In the genomic region with DNA sequence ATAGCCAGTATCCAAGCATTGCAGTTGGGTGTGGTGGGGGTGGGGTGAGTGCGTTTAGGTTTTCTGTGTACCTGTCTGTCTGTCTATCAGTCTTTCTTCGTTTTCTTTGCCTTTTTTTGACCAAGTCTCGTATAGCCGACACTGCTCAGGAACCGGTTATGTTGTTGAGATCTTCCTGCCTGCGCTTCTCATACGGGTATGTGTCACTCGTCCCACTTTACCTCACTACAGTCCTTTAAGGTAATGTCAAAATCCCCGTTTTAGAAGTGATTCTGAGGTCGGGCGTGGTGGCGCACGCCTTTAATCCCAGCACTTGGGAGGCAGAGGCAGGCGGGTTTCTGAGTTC, we compare ENCODE assay signal across 7 mouse cellular contexts. TPM values are rescaled to one million over a fixed set of nuclear protein-coding genes. Genes with fewer than 3 reads are reported as not detected.
DNase-seq lines count a peak whose midpoint lies in the region; ATAC-seq lines count a peak whose summit lies in the region.

No protein-coding gene starts in this region.

- ATAC-seq in megakaryocyte, adult 5-6 weeks (ENCODE audit: poor library complexity, severe bottlenecking), result no peak
- no peak; the same call in 1 of the 2 replicates for ATAC-seq in forebrain, embryonic 11.5 days (replicated peaks; ENCODE audit: low FRiP score)
- peak; percentile 64; the same call in 1 of the 2 replicates for ATAC-seq in limb, embryonic 12.5 days (ENCODE audit: insufficient number of reproducible peaks, insufficient read depth, low FRiP score, low TSS enrichment, low read depth)
- no peak; the same call in 1 of the 2 replicates for ATAC-seq in stomach, embryonic 14.5 days (ENCODE audit: insufficient number of reproducible peaks, insufficient read depth, low FRiP score, low read depth)

- peaks cover 20% of the 10 kb centered on the region; the same call in 1 of the 2 replicates for H3K4me1 ChIP-seq in megakaryocyte, embryonic 14.5 days
- H3K4me1 ChIP-seq in forebrain, embryonic 11.5 days (replicated peaks; ENCODE audit: control insufficient read depth, insufficient read depth, low read length), result no peaks in the 10 kb centered on the region
- peaks cover 5% of the 10 kb centered on the region; the same call in 1 of the 2 replicates for H3K4me1 ChIP-seq in limb, embryonic 12.5 days (replicated peaks)
- H3K4me1 ChIP-seq in stomach, embryonic 14.5 days (ENCODE audit: control insufficient read depth, insufficient read depth, low read length), result no peaks in the 10 kb centered on the region

- WGBS in forebrain, embryonic 11.5 days, result 12% methylated on average over 14 of the region's 14 CpGs
- WGBS in limb, embryonic 12.5 days, result 12% methylated on average over 14 of the region's 14 CpGs
- WGBS in stomach, embryonic 14.5 days, result 11% methylated on average over 14 of the region's 14 CpGs

- DNase-seq in forebrain, embryonic 11.5 days (ENCODE audit: low spot score), result no peak
- no peak for DNase-seq in adrenal gland, postnatal 4 days (ENCODE audit: low spot score in 2 of 2)
- no peak for DNase-seq in natural killer cell, adult 2 months (ENCODE audit: low spot score in 2 of 2)

- no peaks in the 10 kb centered on the region for H3K36me3 ChIP-seq in megakaryocyte, embryonic 14.5 days (replicated peaks; ENCODE audit: low read length)
- no peaks in the 10 kb centered on the region for H3K36me3 ChIP-seq in forebrain, embryonic 11.5 days (ENCODE audit: control insufficient read depth, insufficient read depth, low read length)
- H3K36me3 ChIP-seq in limb, embryonic 12.5 days, result no peaks in the 10 kb centered on the region
- H3K36me3 ChIP-seq in stomach, embryonic 14.5 days (ENCODE audit: control insufficient read depth, insufficient read depth, low read length), result no peaks in the 10 kb centered on the region

- H3K9ac ChIP-seq in forebrain, embryonic 11.5 days (ENCODE audit: low read length), result peak overlapping the region; percentile 40
- H3K9ac ChIP-seq in limb, embryonic 12.5 days (replicated peaks), result peak overlapping the region; percentile 61
- no peak overlapping the region for H3K9ac ChIP-seq in stomach, embryonic 14.5 days (replicated peaks; ENCODE audit: low read depth, low read length)

- no peaks in the 10 kb centered on the region for H3K27me3 ChIP-seq in megakaryocyte, embryonic 14.5 days (replicated peaks)
- H3K27me3 ChIP-seq in forebrain, embryonic 11.5 days (ENCODE audit: control insufficient read depth, insufficient read depth, low read length), result no peaks in the 10 kb centered on the region
- H3K27me3 ChIP-seq in limb, embryonic 12.5 days, result no peaks in the 10 kb centered on the region
- H3K27me3 ChIP-seq in stomach, embryonic 14.5 days (ENCODE audit: control insufficient read depth, insufficient read depth, low read length), result no peaks in the 10 kb centered on the region

- no peak overlapping the region; the same call in 1 of the 2 replicates for H3K27ac ChIP-seq in forebrain, embryonic 11.5 days (ENCODE audit: low read depth, low read length)
- no peak overlapping the region for H3K27ac ChIP-seq in limb, embryonic 12.5 days
- H3K27ac ChIP-seq in stomach, embryonic 14.5 days (ENCODE audit: low read length), result no peak overlapping the region

- H3K4me2 ChIP-seq in forebrain, embryonic 11.5 days (ENCODE audit: low read depth, low read length, severe bottlenecking), result peak overlapping the region; percentile 53
- peak overlapping the region; percentile 72 for H3K4me2 ChIP-seq in limb, embryonic 12.5 days
- peak overlapping the region; percentile 48 for H3K4me2 ChIP-seq in stomach, embryonic 14.5 days (replicated peaks; ENCODE audit: low read depth, low read length)

- H3K9me3 ChIP-seq in megakaryocyte, embryonic 14.5 days, result no peaks in the 10 kb centered on the region
- no peaks in the 10 kb centered on the region for H3K9me3 ChIP-seq in forebrain, embryonic 11.5 days (ENCODE audit: control insufficient read depth, low read length)
- no peaks in the 10 kb centered on the region for H3K9me3 ChIP-seq in limb, embryonic 12.5 days
- no peaks in the 10 kb centered on the region for H3K9me3 ChIP-seq in stomach, embryonic 14.5 days (ENCODE audit: control insufficient read depth, low read depth, low read length)

- H3K4me3 ChIP-seq in megakaryocyte, embryonic 14.5 days (replicated peaks), result peak overlapping the region; percentile 96
- peak overlapping the region; percentile 78 for H3K4me3 ChIP-seq in forebrain, embryonic 11.5 days (ENCODE audit: low read depth, low read length)
- peak overlapping the region; percentile 73 for H3K4me3 ChIP-seq in limb, embryonic 12.5 days (replicated peaks)
- H3K4me3 ChIP-seq in stomach, embryonic 14.5 days (ENCODE audit: low read depth, low read length), result peak overlapping the region; percentile 74

RNA-seq across cellular contexts. Expression of a gene that starts 0.6 kb away (rescaled TPM):
- 1.2 TPM in 1 of 2 replicates, not detected in the other for polyA plus RNA-seq in megakaryocyte, embryonic 14.5 days (2012; ENCODE audit: insufficient read depth, low replicate concordance)
- 9.7 and 12.4 TPM in 2 replicates for total RNA-seq in megakaryocyte, adult 5-6 weeks (2015)
- total RNA-seq in megakaryocyte, adult 5-6 weeks (2017), result 5.9 and 6.9 TPM in 2 replicates
- 5.9 and 6.0 TPM in 2 replicates for polyA plus RNA-seq in forebrain, embryonic 11.5 days (2014; fragmentation: Nextera tagmentation; extraction: Ambion mirVana)
- polyA plus RNA-seq in limb, embryonic 12.5 days (2016; fragmentation: Nextera tagmentation; extraction: Ambion mirVana), result 7.7 and 10.1 TPM in 2 replicates
- polyA plus RNA-seq in stomach, embryonic 14.5 days (2014; fragmentation: Nextera tagmentation; extraction: Ambion mirVana), result 11.1 and 14.5 TPM in 2 replicates
- 10 to 100 TPM; 10.3 to 10.7 TPM for total RNA-seq in adrenal gland, postnatal 4 days (2021)

RNA-seq across cellular contexts. Expression of a gene that starts 24.7 kb away (rescaled TPM):
- not detected in 2 replicates for polyA plus RNA-seq in megakaryocyte, embryonic 14.5 days (2012; ENCODE audit: insufficient read depth, low replicate concordance)
- not detected in 2 replicates for total RNA-seq in megakaryocyte, adult 5-6 weeks (2015)
- total RNA-seq in megakaryocyte, adult 5-6 weeks (2017), result not detected in 2 replicates
- 0.49 and 0.85 TPM in 2 replicates for polyA plus RNA-seq in forebrain, embryonic 11.5 days (2014; fragmentation: Nextera tagmentation; extraction: Ambion mirVana)
- polyA plus RNA-seq in limb, embryonic 12.5 days (2016; fragmentation: Nextera tagmentation; extraction: Ambion mirVana), result 0.60 and 0.70 TPM in 2 replicates
- polyA plus RNA-seq in stomach, embryonic 14.5 days (2014; fragmentation: Nextera tagmentation; extraction: Ambion mirVana), result 0.26 TPM in 1 of 2 replicates, not detected in the other
- under 1 TPM in 1 of 2 experiments, not detected in 1; 0.31 TPM for total RNA-seq in adrenal gland, postnatal 4 days (2021)
